Mouse (Mus musculus): ENCODE measurements at regions not wholly inside any gene's neighbourhood (a gene's known extent, or its start where the extent isn't known, plus 50 kb on each side); places are given as distances from the start of the nearest gene placed in this dataset.

DNA sequence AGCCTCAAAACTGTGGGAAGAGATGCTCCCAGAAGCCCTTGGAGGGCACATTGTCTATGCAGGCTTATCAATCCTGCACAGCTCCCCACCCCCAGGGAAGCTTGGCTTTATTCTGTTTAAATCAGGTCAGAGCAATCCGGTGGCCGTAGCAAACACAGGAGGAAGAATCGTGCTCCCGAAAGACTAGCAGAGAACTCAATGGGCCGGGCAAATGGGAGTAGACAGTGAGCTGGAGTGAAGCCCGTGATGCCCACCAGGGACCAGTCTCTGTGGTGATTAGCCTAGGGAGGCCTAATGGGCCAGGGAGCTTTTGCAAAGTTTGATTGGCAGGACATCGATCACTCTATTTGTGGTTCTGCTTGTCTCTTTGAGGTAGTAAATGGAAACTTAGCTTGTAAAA is 51.0 kb upstream of the Tcerg1l start:
- ATAC-seq (ENCODE audit: low read depth) = no peak
- Histone ChIP-seq H3K27ac (replicated peaks; ENCODE audit: low read depth, low read length) (no peak overlapping the region), H3K4me2 (ENCODE audit: low read depth, low read length) (no peak overlapping the region), H3K36me3 (ENCODE audit: control insufficient read depth, insufficient read depth, low read length) (no peaks in the 10 kb centered on the region), H3K4me1 (ENCODE audit: control insufficient read depth, insufficient read depth, low read length) (no peaks in the 10 kb centered on the region), H3K27me3 (replicated peaks; ENCODE audit: control insufficient read depth, insufficient read depth, low read length) (no peaks in the 10 kb centered on the region), H3K9ac (ENCODE audit: low read depth, low read length) (no peak overlapping the region), H3K9me3 (ENCODE audit: control insufficient read depth, low read length) (no peaks in the 10 kb centered on the region), H3K4me3 (ENCODE audit: low read depth, low read length) (no peak overlapping the region)
- WGBS = 89% methylated on average over 7 of the region's 7 CpGs
- no peak for DNase-seq (ENCODE audit: low spot score)

Data from embryonic facial prominence, embryonic 14.5 days (tissue).